Mouse (Mus musculus) hindbrain, embryonic 16.5 days (tissue): Measurements from ENCODE around the gene Gtdc1. TPM values are rescaled to one million over a fixed set of nuclear protein-coding genes. Genes with fewer than 3 reads are reported as not detected.

Experiments
- ATAC-seq: fragments of 200-750 bp; cut with Nextera tagmentation; 2 replicates; pipeline ENCODE4 v1.8.0; 2017; ENCODE audit warnings: moderate TSS enrichment, moderate library complexity
- H3K27ac ChIP-seq: fragments of 300-500 bp; sonication (generic); 2 replicates; pipeline ENCODE4 v1.5.1; 2014; ENCODE audit warnings: low read depth, mild to moderate bottlenecking, control low read depth, low read length, moderate library complexity
- H3K27me3 ChIP-seq: fragments of 300-500 bp; sonication (generic); replicated peaks from 2 replicates; pipeline ENCODE4 v1.6.1; 2014; ENCODE audit warnings: low read length; ENCODE audit not compliant: control insufficient read depth, insufficient read depth
- H3K36me3 ChIP-seq: fragments of 300-500 bp; sonication (generic); 2 replicates; pipeline ENCODE4 v1.6.1; 2014; ENCODE audit warnings: mild to moderate bottlenecking, low read length, moderate library complexity, mixed read lengths; ENCODE audit not compliant: control insufficient read depth, insufficient read depth
- H3K4me1 ChIP-seq: fragments of 300-500 bp; sonication (generic); 2 replicates; pipeline ENCODE4 v1.6.1; 2014; ENCODE audit warnings: low read depth, low read length; ENCODE audit not compliant: control insufficient read depth, insufficient read depth
- H3K4me2 ChIP-seq: fragments of 300-500 bp; sonication (generic); 2 replicates; pipeline ENCODE4 v1.6.1; 2014; ENCODE audit warnings: mild to moderate bottlenecking, low read length, control low read depth, moderate library complexity
- H3K4me3 ChIP-seq: fragments of 300-500 bp; sonication (generic); 2 replicates; pipeline ENCODE4 v1.5.1; 2014; ENCODE audit warnings: mild to moderate bottlenecking, low read length, control low read depth, moderate library complexity
- H3K9ac ChIP-seq: fragments of 300-500 bp; sonication (generic); 2 replicates; pipeline ENCODE4 v1.6.1; 2014; ENCODE audit warnings: low read depth, mild to moderate bottlenecking, control low read depth, low read length, moderate library complexity
- H3K9me3 ChIP-seq: fragments of 300-500 bp; sonication (generic); 2 replicates; pipeline ENCODE4 v1.6.1; 2014; ENCODE audit warnings: mild to moderate bottlenecking, low read length, moderate library complexity; ENCODE audit not compliant: control insufficient read depth
- WGBS: fragments of 180-500 bp; shearing (Covaris S2); extraction: QIAGEN DNeasy Blood & Tissue Kit; methylation state at CpG from one replicate; pipeline ENCODE4 v1.1.7; 2014; 5-methylcytosine and 5-hydroxymethylcytosine counted together
- polyA plus RNA-seq: library from polyadenylated mRNA; unstranded; fragments of >200 nt; fragmentation: Nextera tagmentation; extraction: Ambion mirVana; gene quantifications from 2 replicates; pipeline ENCODE4 v1.2.1, GENCODE M21; 2015

Gtdc1 gene
- polyA plus RNA-seq, 1 experiment from 2014 or later: 21.6 TPM

DNA sequence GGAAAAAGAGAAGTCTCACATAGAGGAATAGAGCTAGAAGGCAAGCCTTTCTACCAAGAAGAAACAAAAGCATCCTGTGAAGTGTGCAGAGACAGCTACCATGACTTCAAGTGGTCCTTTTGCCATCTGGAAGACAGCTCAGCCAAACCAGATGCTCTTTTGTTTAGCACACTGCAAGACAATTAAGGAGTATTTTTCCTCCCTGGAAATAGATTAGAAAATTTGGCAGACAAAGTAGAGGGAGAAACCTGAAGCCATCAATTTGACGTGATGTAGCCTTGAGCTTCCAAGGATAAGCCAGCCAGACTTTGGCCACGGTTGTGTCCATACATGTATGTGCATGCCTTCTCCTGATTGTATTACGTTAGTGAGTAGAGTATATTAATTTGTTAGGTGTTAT is 3.5 kb upstream of the Gtdc1 start:
- Histone ChIP-seq H3K36me3 (no peaks in the 10 kb centered on the region), H3K4me2 (no peak overlapping the region), H3K4me3 (no peak overlapping the region), H3K9me3 (0 out of 2 replicates have a peak, but pooled peaks cover 3% of the 10 kb centered on the region), H3K27ac (no peak overlapping the region), H3K4me1 (no peaks in the 10 kb centered on the region), H3K9ac (no peak overlapping the region), H3K27me3 (no peaks in the 10 kb centered on the region)
- WGBS: 80% methylated on average over 3 of the region's 3 CpGs
- no peak for ATAC-seq

GRCm38 (mm10) chr2:44928631-44929030 is 1.2 kb upstream of the Gtdc1 start:
- H3K4me3 ChIP-seq: no peak overlapping the region
- H3K36me3 ChIP-seq: no peaks in the 10 kb centered on the region
- H3K9ac ChIP-seq: no peak overlapping the region
- no peaks in the 10 kb centered on the region for H3K27me3 ChIP-seq
- H3K27ac ChIP-seq: no peak overlapping the region
- WGBS: 88% methylated on average over 3 of the region's 3 CpGs
- ATAC-seq: no peak
- no peak overlapping the region for H3K4me2 ChIP-seq
- peaks cover 3% of the 10 kb centered on the region for H3K4me1 ChIP-seq
- H3K9me3 ChIP-seq: no peaks in the 10 kb centered on the region

GRCm38 (mm10) chr2:44926683-44927481 is 575 bp downstream of the Gtdc1 start:
- Histone ChIP-seq H3K4me1 (peaks cover 3% of the 10 kb centered on the region), H3K27ac (peak overlapping the region; percentile 90), H3K4me3 (peak overlapping the region; percentile 61), H3K36me3 (no peaks in the 10 kb centered on the region), H3K27me3 (no peaks in the 10 kb centered on the region), H3K4me2 (peak overlapping the region; percentile 73), H3K9ac (peak overlapping the region; percentile 90), H3K9me3 (no peaks in the 10 kb centered on the region)
- WGBS: 1% methylated on average over 58 of the region's 95 CpGs
- ATAC-seq: peak; percentile 97

- no peaks in the 10 kb centered on the region for H3K36me3 ChIP-seq
- ATAC-seq: no peak
- H3K27me3 ChIP-seq: no peaks in the 10 kb centered on the region
- peak overlapping the region; percentile 61 for H3K4me3 ChIP-seq
- peaks cover 3% of the 10 kb centered on the region for H3K4me1 ChIP-seq
- H3K9me3 ChIP-seq: no peaks in the 10 kb centered on the region
- peak overlapping the region; percentile 90 for H3K9ac ChIP-seq
- under 1% methylated on average over 17 of the region's 17 CpGs for WGBS
- peak overlapping the region; percentile 61 for H3K4me2 ChIP-seq
- peak overlapping the region; percentile 90 for H3K27ac ChIP-seq
Observed at GRCm38 (mm10) chr2:44926167-44926682, 1.2 kb downstream of the Gtdc1 start.

GRCm38 (mm10) chr2:44924618-44925017 is 2.8 kb downstream of the Gtdc1 start:
- ATAC-seq: no peak
- Histone ChIP-seq H3K9me3 (no peaks in the 10 kb centered on the region), H3K36me3 (no peaks in the 10 kb centered on the region), H3K4me2 (no peak overlapping the region), H3K4me3 (no peak overlapping the region), H3K27me3 (no peaks in the 10 kb centered on the region), H3K9ac (no peak overlapping the region), H3K27ac (no peak overlapping the region), H3K4me1 (peaks cover 3% of the 10 kb centered on the region)

DNA sequence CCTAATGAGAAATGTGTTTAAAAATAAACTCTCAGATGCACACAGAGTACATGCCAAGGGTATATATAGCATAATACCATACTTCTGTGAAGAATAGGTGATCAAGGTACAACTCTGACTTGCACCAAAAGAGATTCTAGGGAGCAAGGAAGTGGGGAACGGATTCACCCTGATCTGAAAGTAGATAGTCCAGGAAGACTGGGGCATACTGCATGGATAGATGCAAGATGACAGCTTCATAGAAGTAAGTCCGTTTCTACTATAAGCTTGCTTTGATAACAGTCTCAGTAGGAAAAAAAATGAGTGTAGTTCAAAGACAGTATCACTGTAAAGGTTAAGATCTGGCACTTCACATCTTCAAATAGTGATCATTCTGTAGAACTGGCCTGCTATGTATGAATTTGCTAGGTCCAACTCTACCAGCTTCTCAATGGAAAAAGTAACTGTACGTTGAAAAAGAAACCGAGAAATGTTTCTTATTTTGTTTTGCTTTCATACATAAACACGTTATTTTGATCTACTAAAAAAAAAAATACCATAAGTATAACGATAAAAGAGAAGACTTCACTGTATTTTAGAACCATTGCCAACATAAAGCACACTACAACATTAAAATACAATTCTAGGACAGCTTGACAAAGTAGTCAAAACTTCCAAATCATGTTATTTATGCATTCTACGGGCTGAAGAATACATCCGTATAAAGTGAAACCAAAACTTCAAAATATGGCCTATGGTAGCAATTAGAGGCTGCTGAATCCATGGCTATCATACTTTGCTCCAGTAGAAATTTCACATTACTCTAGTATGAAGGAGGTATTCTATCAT is 4.2 kb downstream of the Gtdc1 start:
- Histone ChIP-seq H3K36me3 (no peaks in the 10 kb centered on the region), H3K4me2 (no peak overlapping the region), H3K27ac (no peak overlapping the region), H3K4me1 (peaks cover 3% of the 10 kb centered on the region), H3K9ac (no peak overlapping the region), H3K9me3 (no peaks in the 10 kb centered on the region), H3K27me3 (no peaks in the 10 kb centered on the region), H3K4me3 (no peak overlapping the region)
- WGBS: 94% methylated on average over 8 of the region's 8 CpGs
- no peak for ATAC-seq

DNA sequence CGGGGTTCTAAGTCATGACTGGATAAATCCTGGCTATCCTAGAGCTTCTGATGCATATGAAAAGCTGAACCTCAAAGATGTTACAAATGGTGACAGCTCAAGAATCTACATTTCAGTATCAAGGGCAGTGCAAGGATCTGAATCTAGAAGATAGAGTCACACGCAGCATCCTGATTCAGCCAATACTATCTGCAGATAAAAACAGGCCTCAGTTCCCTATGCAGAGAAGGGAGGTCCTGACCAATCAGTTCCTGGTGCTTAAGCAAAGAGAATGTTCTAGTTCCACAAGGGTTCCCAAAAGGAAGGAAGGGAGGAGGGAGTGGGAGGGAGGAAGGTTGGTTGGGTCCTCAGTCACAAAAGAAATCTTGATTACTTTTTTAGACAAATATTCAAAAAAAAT is 5.0 kb downstream of the Gtdc1 start:
- ATAC-seq: no peak
- Histone ChIP-seq H3K9me3 (no peaks in the 10 kb centered on the region), H3K4me3 (no peak overlapping the region), H3K27me3 (no peaks in the 10 kb centered on the region), H3K4me1 (peaks cover 3% of the 10 kb centered on the region), H3K36me3 (no peaks in the 10 kb centered on the region), H3K27ac (no peak overlapping the region), H3K9ac (no peak overlapping the region), H3K4me2 (no peak overlapping the region)
- WGBS: 95% methylated on average over 2 of the region's 2 CpGs

DNA sequence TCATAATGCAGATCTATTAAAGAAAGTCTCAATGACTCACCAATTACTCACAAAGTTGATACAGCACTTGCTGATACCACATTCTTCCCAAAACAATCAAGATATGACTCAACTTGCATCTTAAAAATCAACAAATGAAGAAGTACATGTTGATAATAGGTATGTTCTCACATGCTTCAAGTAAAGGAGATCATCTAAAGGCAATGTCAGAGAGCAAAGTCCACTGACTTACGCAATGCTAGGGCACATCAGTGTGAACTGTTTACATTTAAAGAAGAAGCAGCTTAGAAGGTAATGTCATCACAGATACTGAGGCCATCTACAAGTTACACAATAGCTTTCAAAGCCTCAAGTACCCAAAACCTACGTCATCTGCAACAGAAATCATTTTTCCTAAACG is 7.0 kb downstream of the Gtdc1 start:
- no peak overlapping the region for H3K4me2 ChIP-seq
- H3K27ac ChIP-seq: no peak overlapping the region
- no peak overlapping the region for H3K4me3 ChIP-seq
- H3K9me3 ChIP-seq: no peaks in the 10 kb centered on the region
- no peaks in the 10 kb centered on the region for H3K27me3 ChIP-seq
- H3K4me1 ChIP-seq: no peaks in the 10 kb centered on the region
- WGBS: 91% methylated on average over 3 of the region's 3 CpGs
- no peak overlapping the region for H3K9ac ChIP-seq
- no peak for ATAC-seq
- H3K36me3 ChIP-seq: no peaks in the 10 kb centered on the region

DNA sequence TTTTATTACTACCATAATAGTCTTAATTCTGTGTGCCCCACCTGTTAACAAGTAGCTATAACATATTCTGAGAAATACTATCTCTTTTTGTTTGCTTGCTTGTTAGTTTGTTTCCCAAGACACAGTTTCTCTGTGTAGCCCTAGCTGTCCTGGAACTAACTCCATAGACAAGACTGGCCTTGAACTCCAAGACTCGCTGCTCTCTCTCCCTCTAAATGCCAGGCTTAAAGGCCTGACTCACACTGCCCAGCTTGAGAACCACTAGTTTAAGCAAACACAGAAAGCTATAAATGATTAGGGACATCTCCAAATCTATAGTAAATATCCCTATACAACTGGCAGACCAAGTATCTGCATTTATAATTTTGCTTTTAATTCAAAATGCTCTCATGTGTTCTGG is 8.1 kb downstream of the Gtdc1 start:
- Histone ChIP-seq H3K4me2 (no peak overlapping the region), H3K4me1 (no peaks in the 10 kb centered on the region), H3K4me3 (no peak overlapping the region), H3K36me3 (no peaks in the 10 kb centered on the region), H3K27me3 (no peaks in the 10 kb centered on the region), H3K9ac (no peak overlapping the region), H3K27ac (no peak overlapping the region), H3K9me3 (no peaks in the 10 kb centered on the region)
- ATAC-seq: no peak
- 82% methylated on average over 1 of the region's 1 CpGs for WGBS
